Mouse (Mus musculus) forebrain, postnatal 0 days (tissue): ENCODE measurements at regions not wholly inside any gene's neighbourhood (a gene's known extent, or its start where the extent isn't known, plus 50 kb on each side); places are given as distances from the start of the nearest gene placed in this dataset.

Experiments
- ATAC-seq: fragments of 200-750 bp; cut with Nextera tagmentation; 2 replicates; pipeline ENCODE4 v1.8.0; 2017; ENCODE audit warnings: mild to moderate bottlenecking, moderate library complexity
- DNase-seq: peaks from one replicate; pipeline ENCODE4 v3.0.0-alpha.2; 2015
- H3K27ac ChIP-seq: fragments of 300-500 bp; sonication (generic); 2 replicates; pipeline ENCODE4 v1.5.1; 2014; ENCODE audit warnings: low read depth, mild to moderate bottlenecking, antibody characterized with exemption, low read length, moderate library complexity, mixed read lengths
- H3K27me3 ChIP-seq: fragments of 300-500 bp; sonication (generic); 2 replicates; pipeline ENCODE4 v1.6.1; 2014; ENCODE audit warnings: mild to moderate bottlenecking, low read length, mixed read lengths; ENCODE audit not compliant: insufficient read depth
- H3K36me3 ChIP-seq: fragments of 300-500 bp; sonication (generic); 2 replicates; pipeline ENCODE4 v1.6.1; 2014; ENCODE audit warnings: mild to moderate bottlenecking, moderate library complexity; ENCODE audit not compliant: insufficient read depth
- H3K4me1 ChIP-seq: fragments of 300-500 bp; sonication (generic); 2 replicates; pipeline ENCODE4 v1.6.1; 2014; ENCODE audit warnings: antibody characterized with exemption; ENCODE audit not compliant: insufficient read depth
- H3K4me2 ChIP-seq: fragments of 300-500 bp; sonication (generic); 2 replicates; pipeline ENCODE4 v1.6.1; 2014; ENCODE audit warnings: low read depth, mild to moderate bottlenecking, moderate library complexity
- H3K4me3 ChIP-seq: fragments of 300-500 bp; sonication (generic); 2 replicates; pipeline ENCODE4 v1.5.1; 2014; ENCODE audit warnings: low read depth, low read length, mixed read lengths
- H3K9ac ChIP-seq: fragments of 300-500 bp; sonication (generic); 2 replicates; pipeline ENCODE4 v1.6.1; 2014; ENCODE audit warnings: mild to moderate bottlenecking
- H3K9me3 ChIP-seq: fragments of 300-500 bp; sonication (generic); 2 replicates; pipeline ENCODE4 v1.6.1; 2016; ENCODE audit warnings: low read length
- CTCF ChIP-seq: sonication (generic); IDR thresholded peaks from 2 replicates; pipeline ENCODE4 v1.5.1; 2016; ENCODE audit warnings: antibody characterized with exemption, control low read depth, low read depth
- WGBS: fragments of 180-500 bp; shearing (Covaris S2); extraction: QIAGEN DNeasy Blood & Tissue Kit; methylation state at CpG from one replicate; pipeline ENCODE4 v1.1.7; 2014; 5-methylcytosine and 5-hydroxymethylcytosine counted together

DNA sequence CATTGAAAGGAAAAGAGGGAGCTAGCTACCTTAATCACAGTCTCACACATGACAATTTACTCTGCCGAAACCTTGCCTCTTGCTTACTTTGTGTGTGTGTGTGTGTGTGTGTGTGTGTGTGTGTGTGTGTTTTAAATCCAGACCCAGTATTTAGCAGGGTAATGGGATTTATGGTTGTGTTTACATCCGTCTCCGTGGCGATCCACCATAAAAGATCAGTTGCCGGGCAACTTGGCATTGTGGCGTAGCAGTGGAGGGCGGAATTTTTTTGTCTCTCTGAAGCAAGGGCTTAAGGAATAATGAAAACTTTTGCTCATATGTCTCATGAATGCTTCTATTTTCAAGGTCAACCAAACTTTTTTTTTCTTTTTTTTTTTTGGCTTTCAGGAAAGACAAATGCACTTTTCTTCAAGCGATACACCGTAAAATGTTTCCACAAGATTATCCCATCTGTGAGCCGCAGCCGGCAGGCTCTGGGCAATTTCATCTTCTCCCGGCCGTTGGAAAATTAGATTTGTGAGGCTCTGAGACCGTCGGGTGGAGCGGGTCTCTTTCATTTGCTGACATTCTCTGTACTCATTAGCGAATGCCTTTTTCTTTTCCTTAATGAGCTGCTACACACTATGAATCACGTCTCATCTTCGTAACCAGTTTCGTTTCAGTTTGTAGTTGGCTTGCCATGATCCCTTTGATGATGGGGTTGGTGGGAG is 53.9 kb upstream of the Ptch1 start:
- ATAC-seq: peak; percentile 71
- peak; percentile 55 for DNase-seq
- Histone ChIP-seq H3K4me2 (peak overlapping the region; percentile 38), H3K4me3 (peak overlapping the region; percentile 21), H3K27ac (no peak overlapping the region), H3K9ac (no peak overlapping the region), H3K27me3 (no peaks in the 10 kb centered on the region), H3K4me1 (no peaks in the 10 kb centered on the region), H3K36me3 (no peaks in the 10 kb centered on the region), H3K9me3 (no peaks in the 10 kb centered on the region)
- WGBS: 6% methylated on average over 20 of the region's 20 CpGs
- no peak for TF ChIP-seq CTCF

DNA sequence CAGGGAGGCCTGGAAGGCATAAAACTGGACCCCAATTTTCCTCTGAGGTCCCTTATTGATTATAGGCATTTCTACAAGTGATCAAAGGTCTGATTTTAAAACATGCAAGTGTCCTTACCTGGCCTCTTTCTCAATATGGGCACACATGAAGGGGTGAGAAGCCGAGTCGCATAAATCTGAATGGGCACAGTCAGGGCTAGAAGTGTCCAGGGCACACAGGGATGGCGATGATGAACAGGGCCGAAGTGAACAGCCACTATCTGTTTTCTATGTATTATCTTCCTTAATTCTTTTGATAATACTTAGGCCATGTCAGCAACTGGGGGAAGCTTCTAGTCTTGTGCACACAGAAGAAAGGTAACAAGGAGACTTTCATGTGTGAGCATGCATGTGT is 54.5 kb upstream of the Ptch1 start:
- H3K4me1 ChIP-seq: no peaks in the 10 kb centered on the region
- H3K27ac ChIP-seq: no peak overlapping the region
- DNase-seq (no peak), ATAC-seq (no peak)
- H3K4me3 ChIP-seq: 0 out of 2 replicates have a peak overlapping the region, but pooled peaks have one; percentile 21
- WGBS: 64% methylated on average over 4 of the region's 4 CpGs
- H3K9me3 ChIP-seq: no peaks in the 10 kb centered on the region
- H3K27me3 ChIP-seq: no peaks in the 10 kb centered on the region
- no peak for TF ChIP-seq CTCF
- no peak overlapping the region for H3K9ac ChIP-seq
- H3K4me2 ChIP-seq: peak overlapping the region; percentile 38
- H3K36me3 ChIP-seq: no peaks in the 10 kb centered on the region

DNA sequence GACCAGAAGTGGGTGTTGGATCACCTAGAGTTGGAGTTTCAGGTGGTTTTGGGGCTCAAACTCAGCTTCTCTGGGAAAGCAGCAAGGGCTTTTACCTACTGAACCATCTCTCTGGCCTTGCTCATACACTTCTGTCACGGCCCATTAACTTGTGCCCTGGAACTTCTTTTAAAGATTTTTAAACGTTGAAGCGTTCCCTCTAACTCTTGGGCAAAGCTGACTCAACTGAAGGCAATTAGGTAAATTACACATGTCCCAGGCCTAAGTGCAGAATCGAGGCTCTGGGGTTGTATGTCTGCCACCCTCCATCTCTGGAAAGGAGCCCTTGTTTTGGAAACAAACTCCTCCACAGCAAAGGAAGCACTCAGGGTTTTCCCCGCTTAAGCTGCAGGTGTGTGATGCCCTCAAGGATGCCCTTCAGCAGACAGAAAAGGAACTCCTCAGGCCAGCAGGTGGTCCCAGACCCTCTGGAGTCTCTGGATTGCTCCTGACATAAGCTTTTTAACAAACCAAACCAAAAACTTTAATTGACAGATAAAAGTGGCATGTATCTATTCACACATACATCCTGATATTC is 58.5 kb upstream of the Ptch1 start:
- no peak overlapping the region for H3K9ac ChIP-seq
- no peaks in the 10 kb centered on the region for H3K36me3 ChIP-seq
- ATAC-seq (no peak), DNase-seq (no peak)
- H3K27me3 ChIP-seq: no peaks in the 10 kb centered on the region
- H3K4me1 ChIP-seq: no peaks in the 10 kb centered on the region
- WGBS: 51% methylated on average over 5 of the region's 5 CpGs
- no peak overlapping the region for H3K4me3 ChIP-seq
- no peak overlapping the region for H3K4me2 ChIP-seq
- no peaks in the 10 kb centered on the region for H3K9me3 ChIP-seq
- H3K27ac ChIP-seq: no peak overlapping the region
- no peak for TF ChIP-seq CTCF

DNA sequence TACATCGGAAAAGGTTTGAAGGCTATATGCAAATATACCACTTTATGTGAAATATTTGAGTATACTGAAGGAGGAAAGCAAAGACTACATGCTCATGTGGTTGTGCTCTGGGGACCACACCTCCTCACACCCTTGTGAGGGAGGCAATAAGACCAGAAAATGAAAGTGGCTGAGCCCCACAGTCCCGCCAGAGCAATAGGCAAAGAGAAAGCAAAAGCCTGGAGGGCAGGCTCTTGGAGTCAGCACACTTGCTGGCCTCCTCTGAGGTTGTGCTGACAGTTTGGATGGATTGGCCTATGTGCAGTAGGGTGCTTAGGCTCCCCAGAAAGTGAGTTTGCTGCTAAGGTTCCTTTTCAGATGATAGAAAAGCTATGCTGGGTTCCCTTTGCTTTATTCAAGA is 60.9 kb upstream of the Ptch1 start:
- no peak for TF ChIP-seq CTCF
- 92% methylated on average over 2 of the region's 2 CpGs for WGBS
- no peak for ATAC-seq

DNA sequence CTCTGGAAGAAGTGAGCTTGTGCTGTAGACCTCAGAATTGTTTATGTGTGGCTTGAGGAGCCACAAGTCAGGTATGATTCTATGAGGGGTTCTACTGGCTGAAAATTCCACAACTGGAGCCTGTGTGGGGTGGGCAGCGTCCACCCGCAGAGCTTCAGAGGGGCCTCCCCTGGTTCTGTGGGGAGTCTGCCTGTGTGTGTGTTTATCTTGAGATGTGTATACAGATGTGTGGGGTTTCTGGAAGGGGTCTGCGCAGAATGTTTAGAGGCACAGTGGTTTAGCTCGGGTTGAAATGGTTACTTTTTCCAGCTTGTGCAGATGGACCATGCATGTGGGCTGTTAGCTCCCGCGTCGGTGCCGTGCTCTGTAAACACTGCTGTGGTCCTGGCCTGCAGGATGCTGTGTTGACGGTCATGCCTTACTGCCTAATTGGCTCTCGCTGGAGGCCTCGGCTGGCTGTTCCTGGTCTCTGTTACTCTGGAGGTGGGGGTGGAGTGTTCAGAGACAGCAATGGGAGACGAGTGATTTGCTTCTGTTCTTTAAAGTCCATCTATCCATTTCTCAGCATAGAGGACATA is 68.3 kb upstream of the Ptch1 start:
- H3K36me3 ChIP-seq: no peaks in the 10 kb centered on the region
- H3K9me3 ChIP-seq: no peaks in the 10 kb centered on the region
- H3K4me2 ChIP-seq: no peak overlapping the region
- no peak overlapping the region for H3K9ac ChIP-seq
- no peak overlapping the region for H3K4me3 ChIP-seq
- ATAC-seq (no peak), DNase-seq (no peak)
- WGBS: 59% methylated on average over 12 of the region's 12 CpGs
- no peak overlapping the region for H3K27ac ChIP-seq
- H3K27me3 ChIP-seq: no peaks in the 10 kb centered on the region
- no peaks in the 10 kb centered on the region for H3K4me1 ChIP-seq
- no peak for TF ChIP-seq CTCF

More for the DNA sequence above, 60.9 kb upstream of the Ptch1 start:
- no peaks in the 10 kb centered on the region for H3K36me3 ChIP-seq
- H3K9me3 ChIP-seq: no peaks in the 10 kb centered on the region
- H3K27me3 ChIP-seq: no peaks in the 10 kb centered on the region
- no peak overlapping the region for H3K27ac ChIP-seq
- H3K9ac ChIP-seq: no peak overlapping the region
- H3K4me1 ChIP-seq: no peaks in the 10 kb centered on the region
- no peak overlapping the region for H3K4me2 ChIP-seq
- no peak overlapping the region for H3K4me3 ChIP-seq
- no peak for DNase-seq

DNA sequence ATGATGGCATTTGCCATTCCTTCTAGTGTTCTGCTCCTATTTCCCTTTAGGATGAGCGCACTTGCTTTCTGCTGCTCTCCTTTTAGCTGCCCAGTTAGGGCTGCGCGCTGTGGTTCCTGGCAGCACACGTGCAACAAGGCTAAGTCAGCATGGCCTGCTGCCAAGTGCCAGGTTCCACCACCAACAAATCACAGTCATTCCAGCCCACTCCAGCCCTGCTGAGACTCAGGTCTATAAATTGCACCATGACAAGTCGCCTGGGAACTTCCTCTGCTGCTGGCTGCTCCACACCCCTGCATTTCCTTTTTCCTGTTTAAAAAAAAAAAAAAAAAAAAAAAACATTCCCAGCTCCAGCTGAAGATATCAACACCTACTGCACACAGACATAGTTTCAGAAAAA is 69.2 kb upstream of the Ptch1 start:
- no peaks in the 10 kb centered on the region for H3K9me3 ChIP-seq
- ATAC-seq (no peak), DNase-seq (peak; percentile 16)
- H3K9ac ChIP-seq: no peak overlapping the region
- no peaks in the 10 kb centered on the region for H3K36me3 ChIP-seq
- no peak overlapping the region for H3K4me2 ChIP-seq
- H3K4me3 ChIP-seq: no peak overlapping the region
- H3K27ac ChIP-seq: no peak overlapping the region
- no peaks in the 10 kb centered on the region for H3K4me1 ChIP-seq
- TF ChIP-seq CTCF: no peak
- 31% methylated on average over 5 of the region's 5 CpGs for WGBS
- no peaks in the 10 kb centered on the region for H3K27me3 ChIP-seq

DNA sequence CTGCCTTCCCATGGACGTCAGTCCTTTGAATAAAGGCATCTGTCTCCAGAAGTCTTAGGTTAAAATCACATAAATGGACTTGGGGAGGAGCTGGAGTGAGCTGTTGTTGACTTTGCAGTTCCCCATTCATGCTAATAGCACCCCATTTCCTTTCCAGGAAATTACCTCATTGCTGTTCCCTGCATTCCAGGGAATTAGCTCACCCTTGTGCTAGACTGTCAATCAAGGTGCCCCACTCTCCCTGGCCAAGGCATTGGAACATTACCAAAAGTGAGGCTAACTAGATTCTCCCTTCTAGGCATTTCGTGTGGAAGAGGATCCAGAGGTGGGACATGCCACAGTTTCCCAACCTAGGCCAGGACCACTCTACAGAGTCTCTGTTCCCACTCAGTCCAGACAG is 70.0 kb upstream of the Ptch1 start:
- Histone ChIP-seq H3K9me3 (no peaks in the 10 kb centered on the region), H3K4me2 (no peak overlapping the region), H3K27me3 (no peaks in the 10 kb centered on the region), H3K36me3 (no peaks in the 10 kb centered on the region), H3K4me3 (no peak overlapping the region), H3K27ac (no peak overlapping the region), H3K4me1 (no peaks in the 10 kb centered on the region), H3K9ac (no peak overlapping the region)
- TF ChIP-seq CTCF: no peak
- peak; percentile 19 for DNase-seq
- no peak for ATAC-seq
- 22% methylated on average over 2 of the region's 2 CpGs for WGBS
